Mouse (Mus musculus) testis, adult 2 months (tissue): ENCODE data around the gene Daam1. TPM values are rescaled to one million over a fixed set of nuclear protein-coding genes. Genes with fewer than 3 reads are reported as not detected.

Experiments used
- H3K27ac ChIP-seq: fragments of 200-500 bp; 2 replicates; pipeline ENCODE4 v1.5.1; 2012; ENCODE audit warnings: low read depth, low read length; ENCODE audit not compliant: control insufficient read depth, insufficient read depth
- H3K27me3 ChIP-seq: fragments of 200-500 bp; 2 replicates; pipeline ENCODE4 v1.6.1; 2012; ENCODE audit warnings: mild to moderate bottlenecking, low read length, moderate library complexity; ENCODE audit not compliant: control insufficient read depth, insufficient read depth
- H3K36me3 ChIP-seq: fragments of 200-500 bp; 2 replicates; pipeline ENCODE4 v1.6.1; 2012; ENCODE audit warnings: mild to moderate bottlenecking, low read length; ENCODE audit not compliant: control insufficient read depth, insufficient read depth
- H3K4me1 ChIP-seq: fragments of 200-500 bp; 2 replicates; pipeline ENCODE4 v1.6.1; 2012; ENCODE audit warnings: low read length; ENCODE audit not compliant: control insufficient read depth, insufficient read depth
- H3K4me3 ChIP-seq: fragments of 200-500 bp; 2 replicates; pipeline ENCODE4 v1.5.1; 2012; ENCODE audit warnings: low read depth, mild to moderate bottlenecking, low read length, moderate library complexity, mixed read lengths; ENCODE audit not compliant: control insufficient read depth
- CTCF ChIP-seq: fragments of 200-500 bp; IDR thresholded peaks from 2 replicates; pipeline ENCODE4 v1.5.1; 2012; ENCODE audit warnings: low read depth, mild to moderate bottlenecking, inconsistent platforms, low read length, moderate library complexity; ENCODE audit not compliant: control insufficient read depth, insufficient read depth, insufficient replicate concordance
- POLR2A ChIP-seq: fragments of 200-500 bp; IDR thresholded peaks from 2 replicates; pipeline ENCODE4 v1.6.1; 2012; ENCODE audit warnings: low read depth, mild to moderate bottlenecking, inconsistent platforms, low read length, moderate library complexity; ENCODE audit not compliant: control insufficient read depth
- polyA plus RNA-seq: library from polyadenylated mRNA; depleted of rRNA; stranded (reverse); fragments of >200 nt; gene quantifications from 2 replicates; pipeline ENCODE4 v1.2.3, GENCODE M21; 2012

Gene Daam1
- polyA plus RNA-seq, 1 experiment: 6.6 TPM

GRCm38 (mm10) chr12:71906582-71907267 lies 75.8 kb downstream of the Daam1 start:
- Histone ChIP-seq H3K4me1 (peaks cover 4% of the 10 kb centered on the region; the same call in 1 of the 2 replicates), H3K27ac (no peak overlapping the region), H3K4me3 (no peak overlapping the region), H3K36me3 (no peaks in the 10 kb centered on the region), H3K27me3 (no peaks in the 10 kb centered on the region)
- TF ChIP-seq POLR2A (no peak), CTCF (no peak)

- H3K4me1 ChIP-seq: peaks cover 4% of the 10 kb centered on the region; the same call in 1 of the 2 replicates
- H3K27ac ChIP-seq: no peak overlapping the region
- no peaks in the 10 kb centered on the region for H3K27me3 ChIP-seq
- H3K36me3 ChIP-seq: no peaks in the 10 kb centered on the region
- no peak overlapping the region for H3K4me3 ChIP-seq
- TF ChIP-seq POLR2A: no peak
- no peak for TF ChIP-seq CTCF
Measured at GRCm38 (mm10) chr12:71908984-71909383, 78.1 kb downstream of the Daam1 start.

- Histone ChIP-seq H3K4me1 (peaks cover 4% of the 10 kb centered on the region; the same call in 1 of the 2 replicates), H3K36me3 (no peaks in the 10 kb centered on the region), H3K4me3 (no peak overlapping the region), H3K27me3 (no peaks in the 10 kb centered on the region), H3K27ac (no peak overlapping the region)
- TF ChIP-seq POLR2A: no peak
- no peak for TF ChIP-seq CTCF
Measured at GRCm38 (mm10) chr12:71910246-71910645, 79.4 kb downstream of the Daam1 start.

- H3K36me3 ChIP-seq: no peaks in the 10 kb centered on the region
- no peaks in the 10 kb centered on the region for H3K27me3 ChIP-seq
- no peak overlapping the region for H3K27ac ChIP-seq
- TF ChIP-seq POLR2A (no peak), CTCF (no peak)
- no peaks in the 10 kb centered on the region for H3K4me1 ChIP-seq
- H3K4me3 ChIP-seq: no peak overlapping the region
Measured at GRCm38 (mm10) chr12:71912262-71912661, 81.4 kb downstream of the Daam1 start.

- no peak for TF ChIP-seq POLR2A
- TF ChIP-seq CTCF: no peak
- Histone ChIP-seq H3K4me1 (no peaks in the 10 kb centered on the region), H3K27ac (no peak overlapping the region), H3K36me3 (no peaks in the 10 kb centered on the region), H3K4me3 (no peak overlapping the region), H3K27me3 (no peaks in the 10 kb centered on the region)
Measured at GRCm38 (mm10) chr12:71919156-71919555, 88.3 kb downstream of the Daam1 start.

- no peak for TF ChIP-seq POLR2A
- no peak for TF ChIP-seq CTCF
- Histone ChIP-seq H3K27ac (no peak overlapping the region), H3K4me3 (no peak overlapping the region), H3K36me3 (no peaks in the 10 kb centered on the region), H3K4me1 (no peaks in the 10 kb centered on the region), H3K27me3 (no peaks in the 10 kb centered on the region)
Measured at GRCm38 (mm10) chr12:71919962-71920361, 89.1 kb downstream of the Daam1 start.

- no peak overlapping the region for H3K27ac ChIP-seq
- H3K27me3 ChIP-seq: no peaks in the 10 kb centered on the region
- H3K4me3 ChIP-seq: no peak overlapping the region
- no peak for TF ChIP-seq POLR2A
- TF ChIP-seq CTCF: no peak
- no peaks in the 10 kb centered on the region for H3K4me1 ChIP-seq
- no peaks in the 10 kb centered on the region for H3K36me3 ChIP-seq
Measured at GRCm38 (mm10) chr12:71922827-71923381, 92.0 kb downstream of the Daam1 start.
